Mouse (Mus musculus) urinary bladder, postnatal 14 days (tissue): Measurements from ENCODE around the gene Camkk2.

ENCODE experiments used
- DNase-seq: peaks from one replicate; pipeline ENCODE4 v3.0.0; 2021; ENCODE audit warnings: low spot score

Camkk2 gene

DNA sequence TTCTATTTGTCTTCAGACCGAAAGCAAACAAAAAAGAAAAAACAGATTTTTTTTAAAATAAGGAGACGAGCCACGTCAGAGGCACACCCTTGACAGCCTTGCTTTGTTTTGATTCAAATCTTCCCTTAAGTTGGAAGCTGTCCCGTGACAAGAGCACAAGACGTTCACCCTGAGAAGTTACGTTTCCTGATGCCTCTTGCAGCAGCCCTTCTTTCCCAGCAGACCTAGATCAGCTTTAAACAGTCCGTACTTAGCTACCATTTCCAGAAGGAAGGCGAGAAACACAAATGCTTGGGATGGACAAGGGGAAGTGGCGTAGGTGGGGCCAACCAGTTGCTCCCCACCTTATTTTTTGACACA is 80.5 kb downstream of the Camkk2 start:
- DNase-seq: no peak

DNA sequence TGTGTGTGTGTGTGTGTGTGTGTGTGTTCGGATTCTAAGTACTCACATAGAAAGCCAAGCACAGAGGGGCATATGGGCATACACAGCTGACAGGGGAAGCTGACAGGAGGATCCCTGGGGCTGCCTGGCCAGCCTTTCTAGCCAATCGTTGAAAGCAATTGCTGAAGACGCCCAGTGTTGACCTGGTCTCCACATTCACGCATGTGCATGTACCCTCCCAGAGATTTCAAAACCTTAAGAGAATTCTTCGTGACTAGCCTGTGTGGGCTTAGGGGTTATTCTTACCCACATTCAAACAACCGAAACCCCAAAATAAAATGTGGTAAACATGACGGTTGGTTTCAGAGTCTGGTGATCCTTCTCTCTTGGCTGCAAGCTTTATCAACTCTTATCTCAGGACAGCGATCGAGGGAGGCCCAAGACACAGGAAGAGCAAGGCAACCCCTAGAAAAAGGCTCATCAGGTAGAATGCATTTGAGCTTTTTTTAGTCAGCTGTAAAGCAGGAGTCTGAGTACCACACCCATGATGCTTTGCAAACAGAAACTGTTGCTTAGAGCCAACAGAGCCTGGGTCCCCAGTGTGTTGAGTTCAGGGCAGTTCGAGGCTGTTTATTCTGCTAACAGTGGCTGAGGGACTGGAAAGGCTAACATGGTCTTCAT is 81.0 kb downstream of the Camkk2 start:
- DNase-seq: peak; percentile 19

- DNase-seq: no peak
Observed at GRCm38 (mm10) chr5:122695516-122695915, 83.7 kb downstream of the Camkk2 start.

GRCm38 (mm10) chr5:122693431-122694207 is 85.6 kb downstream of the Camkk2 start:
- DNase-seq: no peak

GRCm38 (mm10) chr5:122690486-122690885 is 88.7 kb downstream of the Camkk2 start:
- no peak for DNase-seq

DNA sequence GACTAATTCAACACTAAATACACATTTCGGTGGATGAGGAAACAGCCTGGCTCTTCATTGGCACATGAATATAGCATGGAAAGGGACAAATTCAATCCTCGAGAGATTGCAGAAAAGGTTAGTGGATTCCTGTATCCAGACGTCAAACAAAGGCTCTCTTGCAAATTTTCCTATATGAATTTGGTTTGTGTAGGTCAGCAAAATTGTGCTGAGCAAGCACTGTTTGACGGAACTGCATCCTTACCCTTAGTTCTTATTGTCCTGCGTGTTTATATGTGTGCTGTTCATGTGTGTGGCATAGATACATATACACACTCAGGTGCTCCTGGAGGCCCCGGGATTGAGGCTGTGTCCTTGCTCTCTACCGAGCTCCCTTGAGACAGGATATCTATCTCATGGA is 90.1 kb downstream of the Camkk2 start:
- DNase-seq: no peak

DNA sequence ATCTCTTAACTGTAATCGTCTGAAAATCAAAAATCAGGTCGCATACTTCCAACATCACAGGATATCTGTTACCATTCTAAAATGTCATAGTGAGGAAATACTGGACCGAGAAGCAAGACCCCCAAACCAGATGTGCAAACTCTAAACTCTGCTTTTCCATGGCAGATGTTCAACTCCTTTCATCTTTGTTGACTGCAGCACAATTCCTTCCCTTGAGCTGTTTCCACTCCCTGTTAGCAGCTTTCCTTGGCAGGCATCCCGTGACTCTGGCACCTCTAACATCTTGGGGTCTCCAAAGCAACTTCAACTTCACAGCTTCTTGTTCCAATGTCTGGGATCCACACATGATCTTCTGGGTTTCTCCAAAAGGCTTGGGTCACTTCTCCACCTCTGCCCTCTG is 91.8 kb downstream of the Camkk2 start:
- no peak for DNase-seq

GRCm38 (mm10) chr5:122683926-122684325 is 95.3 kb downstream of the Camkk2 start:
- DNase-seq: no peak

GRCm38 (mm10) chr5:122681276-122681675 is 97.9 kb downstream of the Camkk2 start:
- no peak for DNase-seq
